Mouse (Mus musculus): ENCODE measurements around the gene Cox15.

Cox15 gene

DNA sequence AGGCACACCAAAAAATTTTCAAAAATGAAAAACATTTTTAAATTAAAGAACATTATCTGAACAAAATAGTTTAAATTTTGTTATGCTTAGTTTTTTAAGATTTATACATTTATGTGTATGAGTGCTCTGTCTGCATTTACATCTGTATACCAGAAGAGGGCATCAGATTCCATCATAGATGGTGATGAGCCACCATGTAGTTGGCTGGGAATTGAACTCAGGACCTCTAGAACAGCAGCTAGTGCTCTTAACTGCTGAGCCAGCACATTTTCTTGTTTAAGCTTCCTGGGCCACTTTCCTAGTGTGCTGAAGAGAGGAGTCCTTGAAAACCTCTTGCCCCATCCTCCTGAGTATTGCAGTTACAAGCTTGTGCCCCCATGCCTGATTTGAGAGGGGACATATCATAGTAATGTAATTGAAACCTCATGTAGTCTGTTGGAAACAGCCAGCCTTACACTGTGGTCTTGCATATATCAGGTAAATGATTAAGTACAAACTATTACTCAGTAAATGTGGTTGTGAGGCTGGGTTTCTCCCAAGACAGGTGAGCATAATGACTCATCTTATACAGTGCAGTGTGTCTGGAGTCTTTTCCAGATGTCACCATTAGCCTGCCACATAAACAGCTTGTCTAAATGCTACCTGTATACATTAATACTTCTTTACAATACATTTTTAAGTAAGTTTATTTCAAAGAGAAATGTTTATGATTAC, 8.9 kb upstream of the Cox15 start:
- no peak for DNase-seq (ENCODE audit: low spot score)

GRCm38 (mm10) chr19:43760504-43760903, 7.7 kb upstream of the Cox15 start:
- peak; percentile 59 for DNase-seq (ENCODE audit: low spot score)

GRCm38 (mm10) chr19:43754872-43755271, 2.1 kb upstream of the Cox15 start:
- no peak for DNase-seq (ENCODE audit: low spot score)

- DNase-seq (ENCODE audit: low spot score): no peak
Measured at GRCm38 (mm10) chr19:43754237-43754636, 1.4 kb upstream of the Cox15 start.

- peak; percentile 87 for DNase-seq (ENCODE audit: low spot score)
Measured at GRCm38 (mm10) chr19:43753226-43753835, 531 bp upstream of the Cox15 start.

DNA sequence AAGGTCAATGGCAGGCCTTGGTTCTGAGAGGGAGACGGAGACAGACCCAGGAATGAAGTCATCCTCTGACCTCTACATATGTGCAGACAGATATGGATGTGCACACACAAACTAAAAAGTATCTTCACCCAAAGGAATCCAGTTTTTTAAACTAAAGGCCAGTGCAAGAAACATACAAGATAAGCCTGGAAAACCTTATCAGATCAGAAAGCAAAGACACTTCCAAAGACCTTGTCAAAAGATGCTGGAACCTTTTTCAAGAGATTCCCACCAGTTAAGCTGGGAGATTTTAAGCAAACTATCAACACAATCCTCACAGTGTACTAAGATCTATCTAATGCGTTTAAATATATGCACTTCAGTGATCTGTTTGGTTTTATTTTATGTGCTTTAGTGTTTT, 2.8 kb downstream of the Cox15 start:
- DNase-seq (ENCODE audit: low spot score): no peak

DNA sequence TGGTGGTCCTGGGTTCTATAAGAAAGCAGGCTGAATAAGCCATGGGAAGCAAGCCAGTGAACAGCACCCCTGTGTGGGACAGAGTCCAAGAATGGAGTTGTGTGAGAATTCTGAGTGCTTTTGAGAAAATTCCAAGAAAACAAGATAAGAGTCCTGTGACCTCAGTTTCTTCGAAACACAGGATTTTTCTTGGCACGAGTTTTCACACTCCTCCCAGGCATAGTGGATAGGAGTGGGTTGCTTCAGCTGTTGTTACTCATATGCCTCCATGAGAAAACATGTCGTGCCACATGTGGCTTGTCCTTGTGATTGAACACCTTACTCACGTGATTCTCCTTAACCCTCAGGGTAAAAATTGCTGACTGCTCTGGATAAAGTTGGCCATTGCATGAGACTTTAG, 4.9 kb downstream of the Cox15 start:
- no peak for DNase-seq (ENCODE audit: low spot score)

DNA sequence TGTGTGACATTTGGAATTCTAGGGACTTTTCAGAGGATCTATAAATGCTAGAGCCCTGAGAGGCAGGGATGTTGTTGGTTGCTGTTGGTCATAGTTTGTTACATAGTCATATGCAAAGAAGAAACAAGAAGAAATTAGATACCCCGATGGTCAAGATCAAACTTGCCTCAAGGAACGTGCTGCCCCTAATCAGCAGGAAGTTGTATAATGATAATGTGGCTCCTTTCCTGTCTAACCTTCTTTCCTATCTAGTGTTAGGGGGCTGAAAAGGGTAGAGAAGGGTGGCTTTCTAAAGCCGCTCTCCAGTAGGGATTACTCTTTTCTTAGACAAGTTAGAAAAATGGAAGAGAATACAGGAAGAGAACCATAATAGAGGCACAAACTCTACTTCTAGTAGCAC, 7.1 kb downstream of the Cox15 start:
- DNase-seq (ENCODE audit: low spot score): no peak

- DNase-seq (ENCODE audit: low spot score): no peak
Measured at GRCm38 (mm10) chr19:43743401-43743800, 9.4 kb downstream of the Cox15 start.

DNA sequence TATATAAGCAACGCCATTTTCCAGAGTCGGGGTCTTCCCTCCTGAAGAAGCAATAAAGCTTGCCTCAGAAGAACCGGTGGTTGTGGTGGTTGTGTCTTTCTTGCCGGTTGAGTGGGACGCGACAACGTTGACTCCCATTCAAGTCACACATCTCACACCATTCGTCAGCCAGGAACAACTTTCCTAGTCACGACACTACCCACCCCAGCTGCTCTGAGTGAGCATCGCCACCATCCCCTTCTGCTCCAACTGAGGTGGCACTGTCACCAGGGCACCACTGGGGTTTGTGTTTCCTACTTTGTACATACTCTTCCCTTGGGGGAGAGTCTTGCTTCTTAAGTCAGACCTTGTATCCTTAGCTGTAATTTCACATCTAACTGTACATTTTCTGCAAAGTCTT, 14.4 kb downstream of the Cox15 start:
- DNase-seq (ENCODE audit: low spot score): no peak

DNA sequence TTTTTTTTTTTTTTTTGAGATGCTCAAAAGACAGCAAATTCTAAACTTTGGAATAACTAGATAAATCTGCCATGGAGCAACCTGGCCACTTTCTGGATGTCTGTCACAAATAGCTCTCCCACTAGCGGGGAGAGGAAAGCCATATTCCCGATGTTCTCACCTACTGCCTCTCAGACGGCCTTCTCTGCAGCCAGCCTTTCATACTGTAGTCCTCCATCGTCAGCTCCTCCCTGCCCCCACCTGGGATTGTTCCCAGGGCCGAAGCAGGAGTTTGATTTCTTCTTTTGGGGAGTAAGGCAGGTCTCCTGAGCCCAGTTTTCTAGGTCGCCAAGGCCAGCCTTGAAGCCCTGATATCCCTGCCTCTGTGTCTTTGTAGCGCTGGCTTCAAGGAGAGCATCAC, 21.6 kb downstream of the Cox15 start:
- DNase-seq (ENCODE audit: low spot score): no peak

GRCm38 (mm10) chr19:43730037-43730428, 22.8 kb downstream of the Cox15 start:
- DNase-seq (ENCODE audit: low spot score): no peak

DNA sequence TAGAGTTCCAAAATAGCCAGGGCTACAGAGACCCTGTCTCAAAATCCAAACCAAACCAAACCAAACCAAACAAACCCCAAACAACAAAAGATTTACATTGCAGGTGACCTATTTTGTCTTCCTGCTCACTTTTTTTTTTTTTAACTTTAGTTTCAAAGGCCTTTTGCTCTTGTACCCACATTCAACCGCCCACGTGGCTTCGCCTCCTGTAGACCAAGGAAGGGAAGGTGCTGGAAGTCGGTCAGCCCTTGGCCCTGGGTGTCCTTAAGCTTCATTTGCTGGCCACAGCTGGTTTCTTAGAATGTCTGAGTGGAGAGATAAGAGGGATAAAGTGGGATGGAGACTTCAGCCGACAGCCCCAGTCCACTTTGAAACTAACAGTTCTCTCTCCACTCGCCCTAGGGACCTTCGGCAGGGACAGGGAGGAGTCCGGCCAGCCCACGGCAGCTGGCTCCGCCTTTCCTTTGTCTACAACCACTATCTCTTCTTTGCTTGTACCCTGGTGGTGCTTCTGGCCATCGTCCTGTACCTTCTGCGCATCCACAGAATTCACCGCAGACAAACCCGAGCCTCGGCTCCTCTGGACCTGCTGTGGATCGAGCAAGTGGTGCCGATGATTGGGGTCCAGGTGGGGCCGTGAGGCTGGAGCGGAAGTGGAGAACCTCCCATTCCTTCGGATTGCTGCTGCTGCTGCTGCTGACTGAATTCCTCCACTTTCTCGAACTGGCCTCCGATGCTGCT, 23.3 kb downstream of the Cox15 start:
- DNase-seq (ENCODE audit: low spot score): no peak

GRCm38 (mm10) chr19:43726510-43727146, 26.2 kb downstream of the Cox15 start:
- DNase-seq (ENCODE audit: low spot score): no peak

DNA sequence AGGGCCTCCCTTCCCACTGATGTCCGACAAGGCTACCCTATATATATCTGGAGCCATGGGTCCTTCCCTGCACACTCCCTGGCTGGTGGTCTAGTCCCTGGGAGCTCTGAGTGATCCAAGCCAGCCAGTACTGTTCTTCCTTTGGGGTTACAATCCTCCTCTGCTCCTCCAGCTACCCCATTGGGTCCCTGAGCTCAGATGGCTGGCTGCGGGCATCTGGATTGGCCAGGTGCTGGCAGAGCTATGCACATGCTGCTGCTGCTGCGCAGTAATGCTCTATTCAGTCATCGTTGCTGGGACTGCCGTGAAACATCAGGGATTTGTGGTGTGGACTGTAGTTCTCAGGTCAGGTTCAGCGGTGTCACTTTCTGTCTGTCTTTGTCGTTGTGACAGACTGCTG, 28.0 kb downstream of the Cox15 start:
- no peak for DNase-seq (ENCODE audit: low spot score)

- DNase-seq (ENCODE audit: low spot score): no peak
Measured at GRCm38 (mm10) chr19:43724194-43724593, 28.6 kb downstream of the Cox15 start.

- DNase-seq (ENCODE audit: low spot score): no peak
Measured at GRCm38 (mm10) chr19:43723501-43723900, 29.3 kb downstream of the Cox15 start.

GRCm38 (mm10) chr19:43722891-43723290, 29.9 kb downstream of the Cox15 start:
- DNase-seq (ENCODE audit: low spot score): no peak

DNA sequence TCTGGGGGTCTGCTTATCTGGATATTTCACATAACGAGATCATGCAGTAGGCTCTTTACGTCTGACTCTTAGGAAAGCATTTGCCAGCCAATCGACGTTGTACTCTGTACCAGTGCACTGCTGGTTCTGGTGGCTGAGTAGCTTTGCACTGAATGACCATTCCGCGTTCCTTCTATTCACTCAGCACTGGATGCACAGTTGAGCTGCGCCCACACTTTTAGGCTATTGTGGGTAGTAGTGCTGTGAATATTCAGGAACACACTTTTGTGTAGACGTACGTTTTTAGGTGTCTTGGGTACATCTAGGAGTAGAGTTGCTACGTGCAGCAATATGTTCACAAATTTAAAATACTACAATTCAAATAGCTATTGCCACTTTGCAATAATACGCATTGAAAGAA, 32.7 kb downstream of the Cox15 start:
- no peak for DNase-seq (ENCODE audit: low spot score)

- DNase-seq (ENCODE audit: low spot score): no peak
Measured at GRCm38 (mm10) chr19:43711971-43712370, 40.8 kb downstream of the Cox15 start.

- no peak for DNase-seq (ENCODE audit: low spot score)
Measured at GRCm38 (mm10) chr19:43711159-43711916, 41.5 kb downstream of the Cox15 start.

GRCm38 (mm10) chr19:43709317-43709716, 43.5 kb downstream of the Cox15 start:
- DNase-seq (ENCODE audit: low spot score): no peak

Measured in MN1 (cell line).